Mouse (Mus musculus) gastrocnemius, adult 18-20 months (tissue): ENCODE measurements around the gene Havcr2. TPM values are rescaled to one million over a fixed set of nuclear protein-coding genes. Genes with fewer than 3 reads are reported as not detected.
"Not testable (repeated sequence)": the region's sequence is repeated elsewhere in the genome, so short reads cannot be mapped to it uniquely, and the experiment has no call there.

Source experiments
- DNase-seq: peaks from one replicate; pipeline ENCODE4 v3.0.0; 2021; ENCODE audit warnings: low spot score
- long read RNA-seq, 2 experiments: library from polyadenylated mRNA; stranded (forward); transcript quantifications; one replicate each; pipeline ENCODE4 v2.0.0; 2021
- total RNA-seq, 2 experiments: library from RNA; stranded (reverse); gene quantifications; 2 replicates each; pipeline ENCODE4 v1.2.3; 2021

Havcr2 gene
- not detected for total RNA-seq
- long read RNA-seq, experiment 1, partial matches to known transcripts = 0 of 4 reads
- long read RNA-seq, experiment 1, other reads (novel, unspliced or antisense) = 4 of 4 reads
- long read RNA-seq, experiment 2, partial matches to known transcripts = 0 of 2 reads
- long read RNA-seq, experiment 2, other reads (novel, unspliced or antisense) = 2 of 2 reads

DNA sequence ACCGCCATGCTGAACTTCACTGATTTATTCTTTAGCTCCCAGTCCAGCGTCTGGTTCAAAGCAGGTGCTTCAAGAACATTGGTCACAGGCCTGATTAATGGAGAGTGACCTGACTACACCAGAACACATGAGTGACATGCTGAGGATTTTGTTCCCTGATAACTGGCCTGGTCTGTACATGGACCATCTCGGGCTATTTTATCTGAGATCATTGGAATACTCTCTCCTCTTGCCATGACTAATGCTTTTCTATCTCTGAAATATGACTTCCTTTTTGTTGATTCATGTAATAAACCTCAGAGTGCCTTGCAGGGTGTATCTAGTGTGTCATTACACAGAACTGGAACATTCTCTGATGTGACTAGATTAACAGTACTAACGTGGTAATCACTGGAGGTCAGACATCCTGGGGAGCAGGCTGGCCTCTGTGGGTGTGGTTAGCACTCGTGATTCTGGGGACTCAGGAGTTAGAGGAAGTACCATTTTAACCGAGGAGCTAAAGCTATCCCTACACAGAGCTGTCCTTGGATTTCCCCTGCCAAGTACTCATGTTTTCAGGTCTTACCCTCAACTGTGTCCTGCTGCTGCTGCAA lies at the start of gene Havcr2:
Gene Havcr2 (plus strand): TSS at position 483 of the 593 bp plus-strand sequence.
- no peak for DNase-seq

DNA sequence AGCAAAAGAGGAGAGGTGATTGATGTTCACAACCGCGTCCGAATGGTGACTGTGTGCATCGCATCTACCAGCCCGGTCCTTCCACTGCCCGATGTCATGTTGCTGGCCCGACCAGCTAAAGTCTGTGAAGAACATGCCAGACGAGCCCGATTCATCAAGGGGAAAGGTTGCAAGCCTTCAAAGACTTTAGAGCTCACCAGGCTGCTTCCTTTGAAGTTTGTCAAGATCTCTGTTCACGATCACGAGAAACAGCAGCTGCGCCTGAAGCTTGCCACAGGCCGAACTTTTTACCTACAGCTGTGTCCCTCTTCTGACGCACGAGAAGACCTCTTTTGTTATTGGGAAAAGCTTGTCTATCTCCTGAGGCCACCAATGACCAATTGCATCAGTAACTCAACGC lies 49.7 kb upstream of the Havcr2 start:
- DNase-seq = no peak

DNA sequence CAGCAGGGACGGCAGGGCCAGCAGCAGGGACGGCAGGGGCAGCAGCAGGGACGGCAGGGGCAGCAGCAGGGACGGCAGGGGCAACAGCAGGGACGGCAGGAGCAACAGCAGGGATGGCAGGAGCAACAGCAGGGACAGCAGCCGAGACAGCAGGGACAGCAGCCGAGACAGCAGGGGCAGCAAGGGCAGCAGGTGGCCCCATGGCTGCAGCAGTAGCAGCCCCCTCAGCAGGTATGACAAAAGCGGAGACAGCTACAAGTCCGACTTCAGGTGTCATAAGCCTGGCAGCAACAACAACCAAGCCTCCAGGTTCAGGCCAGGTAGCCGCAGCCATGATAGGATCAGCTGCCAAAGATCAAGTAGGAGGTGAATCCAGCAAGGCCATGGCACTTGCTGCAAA lies 48.0 kb upstream of the Havcr2 start:
- DNase-seq = no peak

DNA sequence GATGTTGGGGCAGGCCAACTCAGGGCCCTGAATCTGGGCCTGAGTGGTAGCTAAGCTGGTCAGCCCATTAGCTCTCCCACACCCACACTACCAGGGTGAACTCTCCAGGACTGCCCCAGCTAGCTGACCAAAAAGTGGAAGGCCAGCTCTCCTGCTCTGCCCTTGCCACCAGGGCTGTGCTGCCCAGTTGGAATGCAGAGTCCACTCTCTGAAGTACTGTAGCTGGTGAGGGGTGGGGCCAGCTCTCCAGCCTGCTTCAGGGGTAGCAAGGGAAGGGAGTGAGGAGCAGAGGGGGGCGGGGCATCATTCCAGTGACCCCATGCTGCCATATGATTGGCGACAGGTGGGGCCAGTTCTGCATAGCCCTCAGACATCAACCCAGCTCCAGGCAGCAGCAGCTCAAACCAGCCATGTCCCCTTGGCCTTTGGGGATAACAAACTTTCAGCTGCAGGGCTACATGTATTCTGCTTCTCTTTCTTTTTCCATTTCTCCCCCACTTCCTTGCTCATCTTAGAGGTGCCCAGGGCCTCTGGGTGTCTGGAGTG lies 44.6 kb upstream of the Havcr2 start:
- DNase-seq = no peak

DNA sequence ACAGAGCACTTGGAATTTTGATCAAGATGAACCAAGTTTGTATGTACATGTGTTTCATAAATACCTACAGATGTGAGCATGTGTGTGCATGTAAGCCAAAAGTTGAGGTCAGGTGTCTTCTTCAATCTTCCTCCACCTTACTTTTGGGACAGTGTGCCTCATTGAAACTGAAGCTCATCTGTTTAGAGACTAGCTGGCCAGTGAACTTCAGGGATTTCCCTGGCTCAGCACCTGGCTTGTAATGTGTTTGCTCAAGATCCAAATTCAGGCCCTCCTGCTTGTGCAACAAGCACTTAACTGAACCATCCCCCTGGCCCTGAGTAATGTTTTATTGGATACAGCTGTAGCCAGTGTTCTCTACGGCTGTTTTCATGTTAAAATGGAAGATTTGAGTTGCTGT lies 36.3 kb upstream of the Havcr2 start:
- DNase-seq = no peak

DNA sequence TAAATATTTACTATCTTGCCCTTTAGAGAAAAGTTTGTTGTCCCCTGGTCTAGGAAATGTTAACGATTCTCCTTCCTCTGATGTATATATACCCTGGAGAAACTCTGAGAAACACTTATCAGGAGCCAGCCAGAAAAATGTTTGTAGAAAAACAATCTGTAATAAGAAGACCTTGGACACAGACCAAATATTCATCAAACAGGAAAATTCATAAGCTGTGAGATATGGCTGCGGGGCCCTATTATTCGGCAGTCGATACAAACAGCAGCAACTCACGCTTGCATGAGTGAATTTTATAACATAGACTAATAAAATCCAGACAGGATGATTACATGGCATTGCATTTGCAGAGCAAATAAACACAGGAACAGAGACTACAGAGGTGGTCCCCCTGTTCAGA lies 35.9 kb upstream of the Havcr2 start:
- no peak for DNase-seq

DNA sequence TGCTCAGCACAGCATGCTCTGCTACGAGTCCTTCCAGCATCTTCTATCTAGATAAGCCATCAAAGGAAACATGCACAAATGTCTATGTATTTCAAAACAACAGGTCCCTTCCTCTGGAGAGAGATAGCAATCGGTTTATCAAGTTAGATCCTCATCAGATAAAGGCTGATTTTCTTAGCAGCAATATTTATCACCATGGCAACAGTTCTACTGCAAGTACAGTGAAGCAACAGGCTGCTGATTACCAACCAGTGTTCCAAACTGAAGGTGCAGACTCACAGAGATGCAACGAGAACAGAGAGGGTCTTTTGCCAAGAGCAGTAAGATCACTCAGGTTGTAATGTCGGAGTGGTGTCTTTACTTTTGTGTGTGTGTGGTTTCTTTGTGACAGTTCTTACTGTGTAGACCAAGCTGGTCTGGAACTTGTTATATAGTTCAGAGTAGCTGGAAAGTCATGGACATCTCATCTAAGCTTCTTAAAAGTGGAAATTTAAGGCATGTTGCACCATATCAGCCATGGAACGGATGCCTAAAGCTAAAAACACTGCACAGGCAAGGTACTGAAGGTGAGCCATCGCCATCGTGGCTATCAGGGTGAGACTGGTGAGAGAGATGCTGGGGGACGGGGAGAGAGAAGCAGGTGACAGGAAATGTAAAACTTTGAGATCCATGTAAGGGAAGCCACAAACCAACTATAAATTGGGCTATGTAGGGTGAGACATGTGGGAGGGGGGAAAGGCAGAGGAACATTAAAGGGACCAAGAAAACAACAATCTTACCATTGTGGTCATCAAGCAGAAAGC lies 33.4 kb upstream of the Havcr2 start:
- no peak for DNase-seq

DNA sequence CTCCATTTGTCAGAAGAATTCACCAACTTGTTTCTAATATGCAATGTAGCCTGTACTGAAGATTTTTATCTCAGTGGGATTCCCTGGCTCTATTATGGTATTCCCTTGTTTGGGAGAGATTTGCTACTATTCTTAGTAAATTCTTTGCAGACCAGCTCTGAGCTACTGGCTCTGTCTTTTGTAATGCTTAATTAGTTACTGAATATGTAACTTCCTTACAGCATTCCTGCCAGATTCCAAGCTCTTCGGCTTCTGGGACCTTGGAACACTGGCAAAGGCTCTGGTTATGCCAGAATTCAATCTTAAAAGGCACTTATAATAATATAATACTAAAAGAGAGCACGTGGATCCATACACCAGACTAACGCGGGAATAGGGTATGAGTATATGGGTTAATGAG lies 26.6 kb upstream of the Havcr2 start:
- not testable (repeated sequence) for DNase-seq

DNA sequence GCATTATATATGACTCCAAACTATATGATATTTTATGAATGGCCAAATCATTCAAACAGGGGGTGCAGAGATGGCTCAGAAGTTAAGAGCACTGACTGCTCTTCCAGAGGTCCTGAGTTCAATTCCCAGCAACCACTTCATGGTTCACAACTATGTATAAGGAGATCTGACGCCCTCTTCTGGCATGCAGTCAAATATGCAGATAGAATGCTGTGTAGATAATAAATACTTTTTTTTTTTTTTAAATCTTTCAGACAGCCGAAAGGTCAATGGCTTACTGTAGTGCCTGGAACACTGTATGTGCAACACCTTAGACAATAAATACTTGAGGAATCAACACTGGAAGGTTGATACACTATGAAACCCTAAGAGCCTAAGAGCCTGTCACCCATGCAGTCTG lies 24.6 kb upstream of the Havcr2 start:
- DNase-seq = no peak

DNA sequence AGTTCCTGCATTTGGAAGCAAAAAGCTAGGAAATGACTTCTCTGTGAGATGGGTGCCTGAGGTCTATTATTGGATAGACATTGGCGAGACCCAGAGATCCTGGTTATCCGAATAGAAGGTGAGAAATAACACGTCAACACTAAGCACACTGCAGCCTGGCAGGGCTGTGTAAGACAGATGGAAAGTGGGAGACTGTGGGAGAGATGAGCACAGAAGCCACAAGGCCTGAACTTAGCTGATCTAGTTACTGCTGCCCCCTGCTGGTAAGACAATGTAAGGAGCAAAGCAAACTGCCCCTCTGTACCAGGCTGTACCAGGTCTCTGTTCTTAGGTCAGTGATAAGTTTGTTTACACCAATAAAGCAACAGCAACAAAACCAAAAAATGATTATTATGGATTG lies 23.6 kb upstream of the Havcr2 start:
- DNase-seq = peak; percentile 66

DNA sequence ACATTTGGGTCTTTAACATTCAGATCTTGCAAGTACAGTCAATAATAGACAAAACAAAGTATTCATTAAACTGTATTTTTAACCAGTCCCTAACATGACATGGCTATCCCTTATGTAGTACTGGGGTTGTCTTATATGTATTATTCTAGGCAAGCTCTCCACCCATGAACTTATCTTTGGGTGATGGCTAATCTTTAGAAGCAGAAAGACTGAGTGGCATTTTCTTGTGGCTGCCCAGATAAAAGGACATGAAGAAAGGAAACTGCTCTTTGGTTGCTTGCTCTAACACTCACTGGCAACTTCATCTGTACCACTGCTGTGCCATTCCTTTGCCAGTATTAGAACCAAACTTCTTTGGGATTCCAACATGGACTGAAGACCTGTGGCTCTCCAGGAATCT lies 19.4 kb upstream of the Havcr2 start:
- no peak for DNase-seq

DNA sequence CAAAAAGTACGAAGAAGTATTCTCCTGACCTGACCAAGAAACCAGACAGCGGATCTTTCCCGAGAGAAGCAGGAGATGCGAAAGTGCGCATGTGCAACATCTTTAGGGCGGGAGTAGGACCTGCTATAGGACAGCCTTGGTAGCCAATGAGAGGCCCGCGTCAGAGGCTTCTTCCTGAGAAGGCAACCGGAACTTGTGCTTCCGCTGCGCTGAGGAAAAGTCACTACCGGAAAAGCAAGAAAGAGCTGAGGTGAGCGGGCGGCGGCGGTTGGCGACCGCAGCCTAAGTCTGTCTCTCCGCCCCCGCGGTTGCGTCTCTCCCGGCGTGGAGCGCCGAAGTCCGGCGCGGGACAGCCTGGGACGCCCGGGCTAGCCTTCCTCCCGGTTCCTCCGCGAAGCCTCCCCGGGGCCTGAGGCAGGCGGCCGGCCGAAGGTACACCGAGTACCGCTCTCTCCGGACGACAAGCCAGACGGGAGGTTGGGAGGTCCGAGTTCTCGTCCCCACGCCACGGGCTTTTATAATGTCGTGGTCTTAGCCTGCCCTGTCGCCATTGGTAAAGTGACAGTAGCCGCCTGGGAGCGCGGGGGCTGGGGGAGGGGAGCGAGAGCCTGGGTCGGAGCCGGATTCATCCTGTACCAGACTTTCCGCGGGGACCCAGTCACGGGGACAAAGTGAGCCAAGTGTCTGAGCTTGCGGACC lies 17.8 kb upstream of the Havcr2 start, which contains the start of gene Med7:
Gene Med7 (plus strand): TSS at position 166 of the 699 bp plus-strand sequence.
- peak; percentile 96 for DNase-seq

DNA sequence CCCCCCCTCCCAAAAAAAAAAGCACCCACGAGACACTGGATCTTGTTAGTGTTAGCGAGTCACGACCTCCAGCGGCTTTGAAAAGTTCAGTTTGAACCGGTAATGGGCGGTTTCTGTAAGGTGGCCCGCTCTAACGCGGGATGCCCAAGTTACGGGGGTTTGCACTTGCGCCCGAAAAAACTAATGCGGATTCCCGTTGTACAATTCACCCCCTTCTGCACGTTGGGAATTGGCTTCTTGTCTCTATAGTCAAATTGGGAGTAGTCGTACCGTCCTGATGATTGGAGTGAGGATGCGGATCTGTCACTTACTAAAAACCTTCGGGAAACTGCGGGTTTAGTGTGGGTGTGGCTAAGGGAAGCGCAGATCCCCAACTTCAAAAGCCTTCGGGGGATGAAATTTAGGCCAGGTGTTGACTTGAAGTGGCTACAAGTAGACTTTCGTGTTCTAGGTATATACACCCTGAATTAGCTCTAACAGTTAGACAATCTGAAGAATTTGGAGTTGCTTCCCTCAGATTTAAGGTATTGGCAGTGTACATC lies 17.2 kb upstream of the Havcr2 start:
- no peak for DNase-seq

DNA sequence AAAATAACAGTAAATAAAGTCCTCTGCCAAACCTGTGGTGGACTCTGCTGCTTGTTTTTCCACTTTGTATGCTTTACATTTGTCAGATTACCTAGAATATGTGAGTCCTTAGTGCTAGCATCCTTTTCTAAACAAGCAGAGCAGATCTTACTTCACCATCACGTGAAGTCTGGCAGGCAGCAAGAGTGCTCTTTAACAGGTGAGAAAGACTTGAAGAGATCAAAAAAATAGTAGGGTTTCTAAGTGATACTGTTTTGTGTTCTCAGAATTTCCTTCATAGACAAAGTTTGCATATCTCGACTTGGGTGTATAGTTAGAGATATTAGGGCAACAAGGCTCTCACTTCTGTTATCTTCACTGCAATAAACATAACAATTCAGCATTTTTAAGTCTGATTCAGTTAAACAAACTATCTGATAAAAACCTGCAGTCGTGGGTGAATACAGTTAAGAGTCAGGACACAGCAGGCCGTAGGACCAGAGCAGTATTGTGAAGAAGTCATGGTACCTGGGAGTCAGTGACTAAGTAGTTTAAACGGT lies 15.7 kb upstream of the Havcr2 start:
- no peak for DNase-seq

DNA sequence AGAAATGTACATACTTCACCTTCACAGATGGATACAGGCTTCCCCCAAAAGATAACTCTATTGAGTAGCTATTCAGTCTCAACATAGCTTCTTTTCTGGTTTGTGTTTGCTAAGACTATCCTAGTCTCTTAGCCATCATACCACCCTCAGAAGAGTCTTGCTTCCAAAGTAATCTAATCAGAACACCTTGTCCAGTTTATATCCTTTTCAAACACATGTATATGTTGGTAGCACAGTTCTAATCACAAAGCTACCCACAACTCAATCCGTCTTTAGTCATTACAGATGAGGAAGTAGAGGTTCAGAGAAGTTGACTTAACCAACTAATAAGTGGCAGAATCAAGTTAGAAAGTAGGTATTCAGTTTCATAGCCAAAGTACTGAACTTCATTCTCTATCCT lies 13.0 kb upstream of the Havcr2 start:
- DNase-seq = no peak

DNA sequence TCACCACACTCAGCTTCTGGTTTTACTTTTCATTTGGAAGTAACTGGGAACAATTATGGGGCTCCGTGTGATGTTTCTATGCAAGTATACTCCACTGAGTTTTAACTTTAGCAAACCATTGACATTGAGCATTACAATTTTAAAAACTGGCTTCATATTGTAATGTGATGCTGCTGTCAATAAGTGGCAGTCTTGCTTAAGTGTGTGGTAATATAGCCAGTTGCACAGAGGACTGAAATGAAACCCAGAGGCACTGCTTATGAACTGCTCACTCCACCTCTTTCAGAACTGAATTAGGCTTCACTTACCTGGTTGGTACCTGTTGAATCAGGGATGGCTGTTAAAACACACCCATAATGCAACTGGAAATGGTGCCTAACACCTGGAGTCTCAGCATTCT lies 11.6 kb upstream of the Havcr2 start:
- no peak for DNase-seq

DNA sequence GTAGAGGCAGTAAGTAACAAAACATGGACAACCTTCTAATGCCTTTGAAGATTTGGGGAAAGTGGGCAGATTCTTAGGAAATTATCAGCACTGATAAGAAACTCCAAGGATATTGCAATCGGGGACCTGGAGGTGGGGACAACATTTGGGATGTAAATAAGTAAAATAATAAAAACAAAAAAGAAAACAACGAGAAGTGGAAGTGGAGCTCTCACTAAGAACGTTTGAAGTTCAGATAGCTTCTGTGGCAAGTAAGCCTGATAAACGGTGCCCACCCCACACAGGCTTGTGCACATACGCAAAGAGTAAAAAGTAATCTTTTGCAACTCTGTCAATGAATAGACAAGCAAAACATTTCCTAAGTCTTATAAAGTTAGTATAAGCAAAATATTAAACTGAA lies 10.8 kb upstream of the Havcr2 start:
- DNase-seq = no peak

DNA sequence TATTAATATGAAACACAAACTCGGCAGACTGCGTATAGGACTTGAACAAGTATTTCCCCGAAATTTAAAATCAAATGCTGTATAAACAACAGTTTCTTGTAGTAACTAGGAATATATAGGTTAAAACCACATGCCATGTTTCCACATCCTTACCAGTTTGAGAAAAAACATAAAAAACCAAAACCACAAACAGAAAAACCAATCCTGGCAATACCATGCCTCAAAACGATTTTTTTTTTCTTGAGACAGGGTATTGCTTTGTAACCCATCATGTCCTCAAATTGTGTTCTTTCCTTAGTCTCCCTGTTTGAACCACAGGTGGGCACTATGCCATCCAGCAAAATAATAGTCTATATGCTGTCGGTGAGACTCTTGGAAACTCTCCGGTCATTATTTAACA lies 8.6 kb upstream of the Havcr2 start:
- DNase-seq = no peak

DNA sequence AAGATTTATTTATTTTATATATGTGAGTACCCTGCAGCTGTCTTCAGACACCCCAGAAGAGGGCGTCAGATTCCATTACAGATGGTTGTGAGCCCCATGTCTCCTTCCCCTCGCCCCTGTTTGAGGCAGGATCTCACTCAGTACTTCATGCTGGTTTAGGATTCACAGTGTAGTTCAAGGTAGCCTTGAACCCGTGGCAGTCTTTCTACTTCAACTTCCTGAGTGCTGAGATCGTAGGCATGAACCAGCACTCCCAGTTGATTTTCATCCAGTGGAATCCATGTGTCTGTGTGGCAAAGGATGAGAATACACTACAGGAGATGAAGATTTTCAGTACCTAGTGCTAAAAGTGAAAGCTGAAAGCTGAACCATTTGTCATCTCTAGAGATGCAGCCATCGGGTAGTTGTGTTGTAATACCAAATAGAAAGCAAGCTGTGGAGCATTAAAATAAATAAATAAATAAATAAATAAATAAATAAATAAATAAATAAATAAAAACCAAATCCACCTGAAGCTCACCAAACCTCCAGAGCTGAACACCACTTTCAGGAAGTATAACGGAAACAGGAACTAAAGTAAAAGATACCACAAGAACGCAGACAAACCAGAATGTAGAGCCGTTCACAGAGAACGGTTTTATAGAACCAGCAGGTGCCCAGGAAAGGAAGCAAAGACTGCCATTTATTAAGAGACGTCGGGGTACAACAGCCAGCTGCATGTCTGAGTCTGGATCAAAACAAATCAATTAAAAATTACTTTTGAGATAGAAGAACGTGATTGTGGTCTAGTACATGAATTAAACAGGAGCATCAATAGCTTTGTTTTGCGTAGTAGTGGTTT lies 6.9 kb upstream of the Havcr2 start:
- DNase-seq = no peak

DNA sequence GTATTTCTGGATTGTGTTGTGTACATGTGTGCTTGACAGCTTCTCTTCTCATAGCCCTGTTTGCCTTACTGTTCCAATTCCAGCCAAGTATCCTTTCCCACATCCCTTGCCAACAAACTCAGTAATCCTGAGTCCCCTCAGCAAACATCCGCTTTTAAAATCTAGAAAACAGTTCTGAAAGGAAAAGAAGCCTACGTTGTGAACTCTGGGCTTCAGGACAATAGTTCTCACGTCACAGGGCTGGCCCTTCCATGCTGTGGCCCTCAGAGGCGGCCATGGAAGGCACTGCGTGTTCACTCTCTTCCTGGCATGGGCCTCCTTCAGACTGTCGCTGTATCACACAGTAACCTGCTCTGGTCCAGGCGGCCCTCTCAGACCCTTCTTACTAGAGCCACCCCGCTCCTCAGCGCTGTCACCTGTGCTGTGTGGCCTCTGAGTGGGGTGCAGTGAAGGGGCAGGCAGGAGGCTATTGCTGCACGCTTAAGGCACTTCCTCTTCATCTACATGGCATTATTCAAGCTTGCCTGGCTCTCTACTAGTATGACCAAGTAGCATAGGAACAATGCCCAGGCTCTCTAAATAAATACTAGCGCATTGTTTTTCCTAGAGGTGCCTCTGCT lies 5.2 kb upstream of the Havcr2 start:
- DNase-seq = no peak
